Mouse (Mus musculus) CH12.LX (cell line): ENCODE data around the gene Lpcat3.

ENCODE experiments used
- CTCF ChIP-seq, 2 experiments: IDR thresholded peaks in 1 of 2; conservative IDR thresholded peaks in 1 of 2; 2 replicates each; pipeline ENCODE4 v1.5.1; 2011 to 2012; ENCODE audit warnings: low read depth in 2 of 2, low read length in 2 of 2, improper control_type of control experiment in 1 of 2, inconsistent platforms in 1 of 2, mild to moderate bottlenecking in 1 of 2, moderate library complexity in 1 of 2
- E2F4 ChIP-seq: IDR thresholded peaks from 2 replicates; pipeline ENCODE4 v1.6.1; 2011; ENCODE audit warnings: low read depth, low read length, improper control_type of control experiment; ENCODE audit not compliant: insufficient replicate concordance
- EP300 ChIP-seq: IDR thresholded peaks from 2 replicates; pipeline ENCODE4 v1.6.1; 2011; ENCODE audit warnings: low read length, improper control_type of control experiment
- ETS1 ChIP-seq: conservative IDR thresholded peaks from 2 replicates; pipeline ENCODE4 v1.6.1; 2012; ENCODE audit warnings: low read depth, mild to moderate bottlenecking, inconsistent platforms, low read length, improper control_type of control experiment, moderate library complexity
- IRF4 ChIP-seq: IDR thresholded peaks from 2 replicates; pipeline ENCODE4 v1.6.1; 2014; ENCODE audit warnings: low read depth, mild to moderate bottlenecking, inconsistent platforms, low read length, improper control_type of control experiment
- JUN ChIP-seq: IDR thresholded peaks from 2 replicates; pipeline ENCODE4 v1.6.1; 2011; ENCODE audit warnings: low read depth, mild to moderate bottlenecking, low read length, improper control_type of control experiment, moderate library complexity; ENCODE audit not compliant: insufficient read depth
- KAT2A ChIP-seq: IDR thresholded peaks from 2 replicates; pipeline ENCODE4 v1.6.1; 2012; ENCODE audit warnings: low read length, improper control_type of control experiment, inconsistent platforms; ENCODE audit not compliant: insufficient replicate concordance
- NRF1 ChIP-seq: IDR thresholded peaks from 2 replicates; pipeline ENCODE4 v1.6.1; 2014; ENCODE audit warnings: low read depth, mild to moderate bottlenecking, inconsistent platforms, low read length, improper control_type of control experiment, moderate library complexity
- POLR2A ChIP-seq: IDR thresholded peaks from 2 replicates; pipeline ENCODE4 v1.6.1; 2011; ENCODE audit warnings: low read depth, mild to moderate bottlenecking, improper control_type of control experiment, low read length
- SIN3A ChIP-seq: IDR thresholded peaks from 2 replicates; pipeline ENCODE4 v1.6.1; 2012; ENCODE audit warnings: low read length, improper control_type of control experiment, inconsistent platforms
- SMC3 ChIP-seq: IDR thresholded peaks from 2 replicates; pipeline ENCODE4 v1.6.1; 2011; ENCODE audit warnings: low read depth, low read length, improper control_type of control experiment
- USF1 ChIP-seq: IDR thresholded peaks from 2 replicates; pipeline ENCODE4 v1.6.1; 2014; ENCODE audit warnings: low read depth, mild to moderate bottlenecking, inconsistent platforms, low read length, improper control_type of control experiment
- ZC3H11A ChIP-seq: IDR thresholded peaks from 2 replicates; pipeline ENCODE4 v1.6.1; 2012; ENCODE audit warnings: low read depth, mild to moderate bottlenecking, inconsistent platforms, low read length, improper control_type of control experiment
- ZKSCAN1 ChIP-seq: IDR thresholded peaks from 2 replicates; pipeline ENCODE4 v1.6.1; 2012; ENCODE audit warnings: low read depth, inconsistent platforms, low read length, improper control_type of control experiment, borderline replicate concordance

GRCm38 (mm10) chr6:124661156-124661806 lies 1.5 kb upstream of the Lpcat3 start:
- TF ChIP-seq IRF4, result peak; percentile 94
- TF ChIP-seq KAT2A, result no peak
- TF ChIP-seq CTCF (conservative IDR thresholded peaks at IDR 0.05 in 1 of 2, IDR thresholded peaks at IDR 0.05 in 1 of 2; ENCODE audit: low read depth in 2 of 2, low read length in 2 of 2), result no peak
- peak; percentile 82 for TF ChIP-seq EP300
- peak; percentile 78 for TF ChIP-seq ETS1
- no peak for TF ChIP-seq ZKSCAN1
- TF ChIP-seq E2F4, result no peak
- TF ChIP-seq POLR2A, result no peak
- peak; percentile 84 for TF ChIP-seq JUN
- TF ChIP-seq USF1, result no peak
- no peak for TF ChIP-seq ZC3H11A
- no peak for TF ChIP-seq NRF1
- TF ChIP-seq SIN3A, result peak; percentile 19; the same call in 1 of the 2 replicates
- no peak for TF ChIP-seq SMC3
